Mouse (Mus musculus): ENCODE results near the gene Scn5a.

- TF ChIP-seq CTCF (IDR thresholded peaks at IDR 0.05; ENCODE audit: control insufficient read depth, insufficient read depth, insufficient read length) (no peak), MAX (IDR thresholded peaks at IDR 0.05) (no peak)
Observed at GRCm38 (mm10) chr9:119575732-119576131, 3.1 kb downstream of the Scn5a start.

Measured in C2C12 (cell line).